Mouse (Mus musculus) ES-Bruce4 (cell line): Measurements from ENCODE around the gene Fancd2os. TPM values are rescaled to one million over a fixed set of nuclear protein-coding genes. Genes with fewer than 3 reads are reported as not detected.

Source experiments
- H3K27ac ChIP-seq: 2 replicates; pipeline ENCODE4 v1.5.1; 2012; ENCODE audit warnings: low read length, inconsistent platforms; ENCODE audit not compliant: insufficient read depth
- H3K27me3 ChIP-seq: 2 replicates; pipeline ENCODE4 v1.6.1; 2012; ENCODE audit warnings: mild to moderate bottlenecking, low read length, inconsistent platforms; ENCODE audit not compliant: control insufficient read depth, poor library complexity, insufficient read depth, severe bottlenecking
- H3K36me3 ChIP-seq: 2 replicates; pipeline ENCODE4 v1.6.1; 2012; ENCODE audit warnings: inconsistent platforms, mild to moderate bottlenecking, low read length, moderate library complexity; ENCODE audit not compliant: control insufficient read depth, poor library complexity, insufficient read depth, severe bottlenecking
- H3K4me1 ChIP-seq: one replicate; pipeline ENCODE4 v1.8.1; 2011; ENCODE audit warnings: low read length; ENCODE audit not compliant: control insufficient read depth, insufficient read depth
- H3K4me3 ChIP-seq: 2 replicates; pipeline ENCODE4 v1.5.1; 2011; ENCODE audit warnings: low read depth, mild to moderate bottlenecking, low read length
- H3K9ac ChIP-seq: 2 replicates; pipeline ENCODE4 v1.6.1; 2012; ENCODE audit warnings: low read depth, mild to moderate bottlenecking, inconsistent platforms; ENCODE audit not compliant: poor library complexity, severe bottlenecking
- H3K9me3 ChIP-seq: replicated peaks from 2 replicates; pipeline ENCODE4 v1.6.1; 2012; ENCODE audit warnings: mild to moderate bottlenecking, low read length, inconsistent platforms; ENCODE audit not compliant: control insufficient read depth, poor library complexity, insufficient read depth, severe bottlenecking
- CTCF ChIP-seq: IDR thresholded peaks from one replicate; pipeline ENCODE4 v1.8.1; 2011; ENCODE audit warnings: low read depth, low read length
- EP300 ChIP-seq: IDR thresholded peaks from 2 replicates; pipeline ENCODE4 v1.6.1; 2011; ENCODE audit warnings: low read depth, low read length; ENCODE audit not compliant: insufficient read depth
- POLR2A ChIP-seq: IDR thresholded peaks from one replicate; pipeline ENCODE4 v1.8.1; 2011; ENCODE audit warnings: low read length; ENCODE audit not compliant: insufficient read depth
- polyA plus RNA-seq: library from polyadenylated mRNA; stranded (reverse); fragments of >200 nt; gene quantifications from 2 replicates; pipeline ENCODE4 v1.2.4, GENCODE M21; 2011; ENCODE audit warnings: low read depth; ENCODE audit not compliant: missing spikeins, insufficient read depth, insufficient read length

Gene Fancd2os
- polyA plus RNA-seq, 1 experiment, result not detected

DNA sequence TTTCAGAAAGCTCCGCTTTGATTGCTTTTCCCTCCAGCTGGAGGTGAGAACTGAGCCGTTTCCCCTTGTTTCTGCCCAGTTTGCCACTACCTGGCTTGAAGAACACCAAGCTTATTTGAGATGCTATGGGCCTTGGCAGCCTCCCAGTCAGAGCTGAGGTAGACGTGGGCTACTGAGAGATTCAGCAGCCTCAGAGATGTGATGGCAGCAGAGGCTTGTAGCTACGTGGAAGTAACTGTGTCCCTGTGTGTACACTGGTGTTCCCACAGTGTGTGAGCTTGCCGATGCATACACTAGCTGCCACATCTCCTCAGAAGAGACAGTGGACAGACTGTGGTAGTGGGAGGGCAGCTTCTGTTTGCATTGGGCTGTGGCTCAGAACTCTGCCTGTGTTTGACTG, 15.4 kb downstream of the Fancd2os start:
- H3K27me3 ChIP-seq, result no peaks in the 10 kb centered on the region
- TF ChIP-seq CTCF (no peak), POLR2A (no peak), EP300 (no peak)
- H3K36me3 ChIP-seq, result peaks cover 23% of the 10 kb centered on the region

DNA sequence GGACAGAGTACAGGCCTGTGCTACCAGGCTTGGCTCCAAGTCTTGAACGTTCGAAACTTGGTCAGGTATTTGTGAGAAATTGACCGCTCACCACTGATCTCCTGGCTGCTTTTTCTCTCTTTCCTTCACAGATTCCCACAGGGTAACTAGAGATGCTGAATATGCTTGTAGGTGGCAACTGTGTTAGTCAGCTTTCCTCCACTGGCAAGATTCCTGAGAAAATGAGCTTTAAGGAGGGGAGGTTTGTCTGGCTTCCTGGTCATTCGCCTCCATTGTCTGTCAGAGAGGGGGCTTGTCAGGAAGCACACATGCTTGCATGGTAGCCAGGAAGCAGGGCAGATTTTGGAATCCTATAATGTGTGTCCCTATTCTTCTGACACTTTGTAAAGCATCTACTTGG, 17.5 kb downstream of the Fancd2os start:
- TF ChIP-seq POLR2A (no peak), CTCF (no peak), EP300 (no peak)
- H3K4me3 ChIP-seq, result no peak overlapping the region
- peaks cover 20% of the 10 kb centered on the region; the same call in 1 of the 2 replicates for H3K36me3 ChIP-seq
- no peaks in the 10 kb centered on the region for H3K4me1 ChIP-seq
- no peak overlapping the region for H3K9ac ChIP-seq
- H3K27ac ChIP-seq, result no peak overlapping the region
- no peaks in the 10 kb centered on the region for H3K9me3 ChIP-seq
- no peaks in the 10 kb centered on the region for H3K27me3 ChIP-seq

More for the DNA sequence above, 15.4 kb downstream of the Fancd2os start:
- Histone ChIP-seq H3K4me3 (no peak overlapping the region), H3K9ac (no peak overlapping the region), H3K27ac (no peak overlapping the region), H3K4me1 (no peaks in the 10 kb centered on the region), H3K9me3 (no peaks in the 10 kb centered on the region)

DNA sequence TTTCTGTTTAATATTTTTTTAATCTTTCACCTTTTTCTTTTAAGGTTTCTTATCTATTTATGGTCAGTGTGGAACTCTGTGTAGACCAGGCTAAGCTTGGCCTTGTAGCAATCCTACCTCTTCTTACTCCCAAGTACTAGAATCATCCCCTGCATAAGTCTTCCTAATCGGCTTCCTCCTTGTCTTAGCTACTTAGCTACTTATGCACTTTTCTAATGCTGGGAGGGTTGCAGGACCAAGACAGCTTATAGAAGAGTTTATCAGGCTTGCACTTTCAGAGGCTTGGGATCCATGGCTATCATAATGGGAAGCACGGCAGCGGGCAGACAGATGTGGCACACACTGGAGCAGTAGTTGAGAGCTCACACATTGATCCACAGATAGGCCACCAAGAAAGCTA, 21.2 kb downstream of the Fancd2os start:
- Histone ChIP-seq H3K4me1 (no peaks in the 10 kb centered on the region), H3K36me3 (peaks cover 25% of the 10 kb centered on the region), H3K27ac (no peak overlapping the region), H3K27me3 (no peaks in the 10 kb centered on the region), H3K9me3 (no peaks in the 10 kb centered on the region), H3K9ac (no peak overlapping the region), H3K4me3 (no peak overlapping the region)
- TF ChIP-seq EP300, result no peak
- no peak for TF ChIP-seq CTCF
- no peak for TF ChIP-seq POLR2A

DNA sequence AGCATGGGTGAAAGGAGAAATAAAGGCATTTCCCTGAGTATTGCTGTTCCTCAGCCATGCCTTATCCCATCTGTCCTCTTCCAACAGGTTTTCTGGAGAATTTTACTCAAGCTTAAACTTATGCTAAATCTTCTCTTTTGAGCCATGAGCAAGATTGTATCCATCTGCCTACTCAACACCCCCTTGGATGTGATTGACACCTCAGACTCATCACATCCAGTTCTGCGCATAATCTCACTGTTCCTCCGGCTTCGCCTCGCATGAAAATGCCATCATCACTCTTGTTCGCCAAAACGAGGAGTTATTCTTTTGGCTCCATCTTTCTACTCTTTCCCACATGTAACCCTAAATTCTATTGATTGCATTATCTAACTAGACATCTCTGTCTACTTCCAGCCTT, 24.5 kb downstream of the Fancd2os start:
- no peaks in the 10 kb centered on the region for H3K27me3 ChIP-seq
- H3K36me3 ChIP-seq, result peaks cover 33% of the 10 kb centered on the region

DNA sequence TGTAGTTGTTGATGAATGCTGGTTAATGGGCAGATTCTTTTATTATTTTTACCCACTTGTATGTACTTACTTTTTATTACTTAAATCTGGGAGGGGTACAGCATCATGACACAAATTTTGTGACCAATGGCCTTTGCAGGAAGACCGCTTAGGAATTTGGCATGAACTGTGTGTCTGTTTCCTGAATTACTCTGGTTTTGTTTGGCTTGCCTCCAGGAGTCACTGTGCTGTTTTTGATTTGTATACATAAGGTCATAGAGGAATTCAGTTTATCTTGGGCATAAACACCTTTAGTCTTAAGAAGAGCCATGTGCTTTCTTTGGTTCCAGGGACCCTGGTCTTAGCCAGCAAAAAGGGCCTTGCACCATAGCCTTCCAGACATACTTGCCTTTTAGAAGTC, 36.0 kb downstream of the Fancd2os start:
- Histone ChIP-seq H3K9ac (no peak overlapping the region), H3K9me3 (no peaks in the 10 kb centered on the region), H3K4me1 (no peaks in the 10 kb centered on the region), H3K27ac (no peak overlapping the region), H3K36me3 (peaks cover 44% of the 10 kb centered on the region), H3K27me3 (no peaks in the 10 kb centered on the region), H3K4me3 (no peak overlapping the region)
- TF ChIP-seq EP300 (no peak), CTCF (no peak), POLR2A (no peak)

More for the DNA sequence above, 24.5 kb downstream of the Fancd2os start:
- H3K27ac ChIP-seq, result no peak overlapping the region
- no peaks in the 10 kb centered on the region for H3K4me1 ChIP-seq
- no peak for TF ChIP-seq POLR2A
- TF ChIP-seq EP300, result no peak
- TF ChIP-seq CTCF, result no peak
- no peak overlapping the region for H3K4me3 ChIP-seq
- H3K9me3 ChIP-seq, result no peaks in the 10 kb centered on the region
- no peak overlapping the region for H3K9ac ChIP-seq

DNA sequence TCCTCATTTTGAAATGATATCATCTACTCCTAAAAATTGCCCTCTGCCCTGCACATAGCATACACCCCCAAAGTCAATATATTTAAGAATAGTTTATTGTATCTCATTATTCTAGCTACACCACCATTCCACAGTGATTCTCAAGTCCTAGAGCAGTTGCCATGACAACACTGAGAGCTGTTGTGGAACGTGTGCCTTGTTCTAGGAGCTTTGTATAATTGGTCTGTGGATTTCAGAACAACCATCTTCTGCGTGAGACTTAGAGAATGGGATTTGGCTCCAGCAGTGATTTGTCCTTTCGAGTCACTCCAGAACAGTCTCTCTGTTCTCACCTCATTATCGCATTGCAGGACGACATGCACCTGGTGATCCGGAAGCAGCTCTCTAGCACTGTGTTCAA, 40.8 kb downstream of the Fancd2os start:
- Histone ChIP-seq H3K4me3 (no peak overlapping the region), H3K27me3 (no peaks in the 10 kb centered on the region), H3K27ac (no peak overlapping the region), H3K4me1 (no peaks in the 10 kb centered on the region), H3K36me3 (peaks cover 29% of the 10 kb centered on the region), H3K9me3 (no peaks in the 10 kb centered on the region), H3K9ac (no peak overlapping the region)
- TF ChIP-seq CTCF (no peak), EP300 (no peak), POLR2A (no peak)

Other genes starting within 250 kb of the Fancd2os start
- gene Tada3, start 222.8 kb downstream of the Fancd2os start, polyA plus RNA-seq, result 41.0 and 41.4 TPM in 2 replicates
- gene Arpc4, start 222.6 kb downstream of the Fancd2os start, polyA plus RNA-seq, result 120 and 130 TPM in 2 replicates
- 2.9 and 3.8 TPM in 2 replicates for gene Ttll3, start 211.5 kb downstream of the Fancd2os start, polyA plus RNA-seq
- 13.8 and 32.6 TPM in 2 replicates for gene Rpusd3, start 181.4 kb downstream of the Fancd2os start, polyA plus RNA-seq
- gene Cidec, start 165.0 kb downstream of the Fancd2os start, polyA plus RNA-seq, result not detected in 2 replicates
- 30.0 and 34.3 TPM in 2 replicates for gene Jagn1, start 158.1 kb downstream of the Fancd2os start, polyA plus RNA-seq
- 3.1 and 4.9 TPM in 2 replicates for gene Il17re, start 142.2 kb downstream of the Fancd2os start, polyA plus RNA-seq
- gene Il17rc, start 129.3 kb downstream of the Fancd2os start, polyA plus RNA-seq, result 3.3 TPM in 2 replicates
- 23.2 and 30.7 TPM in 2 replicates for gene Creld1, start 117.4 kb downstream of the Fancd2os start, polyA plus RNA-seq
- 0.51 TPM in 1 of 2 replicates, not detected in the other for gene Prrt3, start 98.8 kb downstream of the Fancd2os start, polyA plus RNA-seq
- gene Emc3, start 69.1 kb downstream of the Fancd2os start, polyA plus RNA-seq, result 28.4 and 33.5 TPM in 2 replicates
- gene Fancd2, start 69.0 kb downstream of the Fancd2os start, polyA plus RNA-seq, result 76.2 and 85.4 TPM in 2 replicates
- gene Brk1, start 4.1 kb upstream of the Fancd2os start, polyA plus RNA-seq, result 96.3 and 105 TPM in 2 replicates
- 12.9 and 22.0 TPM in 2 replicates for gene Vhl, start 23.2 kb upstream of the Fancd2os start, polyA plus RNA-seq
- gene Irak2, start 37.8 kb upstream of the Fancd2os start, polyA plus RNA-seq, result 6.6 and 10.1 TPM in 2 replicates
- 39.7 and 42.2 TPM in 2 replicates for gene Tatdn2, start 96.3 kb upstream of the Fancd2os start, polyA plus RNA-seq
- 2.0 TPM in 1 of 2 replicates, not detected in the other for gene Ghrl, start 119.2 kb upstream of the Fancd2os start, polyA plus RNA-seq
- gene Sec13, start 140.0 kb upstream of the Fancd2os start, polyA plus RNA-seq, result 97.2 and 104 TPM in 2 replicates